Mouse (Mus musculus) brain, embryonic 14.5 days (tissue): Measurements from ENCODE around the gene Arhgdig.

Experiments
- CTCF ChIP-seq: fragments of 200-500 bp; IDR thresholded peaks from 2 replicates; pipeline ENCODE4 v1.5.1; 2012; ENCODE audit warnings: inconsistent platforms, mild to moderate bottlenecking, moderate library complexity, borderline replicate concordance; ENCODE audit not compliant: insufficient read depth, insufficient read length; ENCODE audit errors: extremely low read depth
- POLR2A ChIP-seq: fragments of 200-500 bp; IDR thresholded peaks from 2 replicates; pipeline ENCODE4 v1.6.1; 2012; ENCODE audit warnings: mild to moderate bottlenecking, inconsistent platforms, borderline replicate concordance; ENCODE audit not compliant: poor library complexity, insufficient read depth, insufficient read length, severe bottlenecking; ENCODE audit errors: extremely low read depth

DNA sequence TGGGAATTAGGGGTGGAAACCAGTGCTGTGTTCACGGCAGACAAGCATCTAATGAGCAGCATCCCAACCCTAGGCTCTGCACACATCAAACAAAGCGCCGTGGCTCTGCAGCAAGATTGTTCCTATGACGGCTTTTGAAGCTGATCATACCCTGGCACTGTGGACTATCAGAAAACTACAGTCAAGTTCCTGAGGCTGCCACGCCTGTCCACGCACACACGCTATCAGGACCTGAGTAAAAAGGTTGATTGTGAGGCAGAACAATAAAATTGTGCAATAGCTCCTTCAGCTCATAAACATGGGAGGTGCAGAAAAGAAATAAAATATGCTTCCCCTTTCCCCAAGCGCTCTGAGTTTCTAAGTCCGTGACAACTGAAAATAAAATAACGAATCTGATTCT, 30.1 kb upstream of the Arhgdig start:
- TF ChIP-seq POLR2A (no peak), CTCF (no peak)
